Mouse (Mus musculus) myocyte (in vitro differentiated cells): ENCODE results near the gene Slc25a22. TPM values are rescaled to one million over a fixed set of nuclear protein-coding genes. Genes with fewer than 3 reads are reported as not detected.

Source experiments
- H3K27me3 ChIP-seq: one replicate; pipeline ENCODE4 v1.6.1; 2011; ENCODE audit not compliant: control insufficient read depth, insufficient read depth, insufficient read length
- H3K36me3 ChIP-seq: one replicate; pipeline ENCODE4 v1.6.1; 2011; ENCODE audit not compliant: control insufficient read depth, insufficient read depth
- H3K4me2 ChIP-seq: one replicate; pipeline ENCODE4 v1.6.1; 2011; ENCODE audit warnings: low read depth, control low read depth
- H3K4me3 ChIP-seq: one replicate; pipeline ENCODE4 v1.5.1; 2011; ENCODE audit warnings: mild to moderate bottlenecking, control low read depth, moderate library complexity
- H3K79me2 ChIP-seq: one replicate; pipeline ENCODE4 v1.6.1; 2011; ENCODE audit not compliant: control insufficient read depth, insufficient read depth
- H3ac ChIP-seq: one replicate; pipeline ENCODE4 v1.6.1; 2011; ENCODE audit not compliant: control insufficient read depth, insufficient read length
- CEBPB ChIP-seq: IDR thresholded peaks from 2 replicates; pipeline ENCODE4 v1.6.1; 2011; ENCODE audit warnings: mild to moderate bottlenecking, moderate library complexity; ENCODE audit not compliant: poor library complexity, insufficient read depth, severe bottlenecking
- E2F4 ChIP-seq: IDR thresholded peaks from one replicate; pipeline ENCODE4 v1.6.1; 2011; ENCODE audit warnings: mild to moderate bottlenecking, control low read depth, moderate library complexity; ENCODE audit not compliant: insufficient read depth
- MAX ChIP-seq: IDR thresholded peaks from one replicate; pipeline ENCODE4 v1.6.1; 2011; ENCODE audit warnings: low read depth, mild to moderate bottlenecking, control low read depth
- MYOD1 ChIP-seq, 3 experiments: IDR thresholded peaks; one replicate each; pipeline ENCODE4 v1.6.1; 2011; ENCODE audit warnings: control low read depth in 2 of 3, low read depth in 2 of 3, mild to moderate bottlenecking in 2 of 3, moderate library complexity in 1 of 3; ENCODE audit not compliant: insufficient read length in 2 of 3, control insufficient read depth in 1 of 3
- MYOG ChIP-seq, 3 experiments: IDR thresholded peaks; one replicate each; pipeline ENCODE4 v1.6.1; 2011; ENCODE audit warnings: control low read depth in 2 of 3, low read depth in 2 of 3, mild to moderate bottlenecking in 2 of 3; ENCODE audit not compliant: insufficient read length in 2 of 3, control insufficient read depth in 1 of 3, insufficient read depth in 1 of 3
- POLR2A ChIP-seq: IDR thresholded peaks from one replicate; pipeline ENCODE4 v1.6.1; 2011; ENCODE audit warnings: low read depth, mild to moderate bottlenecking, control low read depth, moderate library complexity; ENCODE audit not compliant: insufficient read length
- POLR2AphosphoS2 ChIP-seq: IDR thresholded peaks from one replicate; pipeline ENCODE4 v1.6.1; 2011; ENCODE audit warnings: low read depth, control low read depth; ENCODE audit not compliant: insufficient read length
- REST ChIP-seq: IDR thresholded peaks from one replicate; pipeline ENCODE4 v1.6.1; 2011; ENCODE audit warnings: mild to moderate bottlenecking, control low read depth, moderate library complexity; ENCODE audit not compliant: insufficient read depth, insufficient read length
- SRF ChIP-seq: IDR thresholded peaks from one replicate; pipeline ENCODE4 v1.6.1; 2011; ENCODE audit warnings: low read depth; ENCODE audit not compliant: control insufficient read depth, insufficient read length
- TCF12 ChIP-seq: IDR thresholded peaks from one replicate; pipeline ENCODE4 v1.6.1; 2011; ENCODE audit warnings: mild to moderate bottlenecking, control low read depth; ENCODE audit not compliant: poor library complexity, insufficient read depth, severe bottlenecking
- TCF3 ChIP-seq: IDR thresholded peaks from one replicate; pipeline ENCODE4 v1.6.1; 2011; ENCODE audit warnings: low read depth, control low read depth; ENCODE audit not compliant: insufficient read length
- USF1 ChIP-seq: IDR thresholded peaks from one replicate; pipeline ENCODE4 v1.6.1; 2011; ENCODE audit warnings: low read depth, mild to moderate bottlenecking, control low read depth, moderate library complexity
- polyA plus RNA-seq: library from polyadenylated mRNA; unstranded; fragments of >200 nt; fragmentation: generic; extraction: Trizol; gene quantifications from one replicate; pipeline ENCODE4 v1.2.1, GENCODE M21; 2012; ENCODE audit warnings: missing spikeins

Slc25a22 gene
- polyA plus RNA-seq, 1 experiment: 8.8 TPM

DNA sequence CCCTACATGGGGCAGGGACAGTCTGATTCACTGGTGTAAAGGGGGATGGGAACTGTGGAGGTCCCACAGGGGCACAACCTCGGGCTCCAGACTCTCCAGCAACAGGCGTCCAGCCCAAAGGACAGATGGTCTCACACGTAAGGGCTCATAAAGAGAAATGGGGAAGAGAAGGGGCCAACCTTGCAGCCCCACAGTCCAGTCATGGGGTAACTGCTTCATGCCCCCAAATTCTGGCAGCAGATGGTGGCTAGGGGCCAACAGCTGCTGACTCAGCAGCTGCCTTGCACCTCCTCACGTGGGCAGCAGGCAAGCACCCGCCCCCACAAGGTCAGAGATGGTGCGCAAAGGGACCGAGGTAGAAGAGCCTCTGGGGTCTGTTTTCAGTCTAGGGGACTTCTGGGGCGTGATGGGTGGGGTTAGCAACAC, 5.5 kb downstream of the Slc25a22 start:
- Histone ChIP-seq H3K79me2 (peaks cover 12% of the 10 kb centered on the region), H3K27me3 (no peaks in the 10 kb centered on the region), H3K36me3 (no peaks in the 10 kb centered on the region), H3K4me3 (no peak overlapping the region), H3K4me2 (no peak overlapping the region), H3ac (no peak overlapping the region)
- TF ChIP-seq MYOD1 (IDR thresholded peaks at IDR 0.05; ENCODE audit: control insufficient read depth in 1 of 3, insufficient read length in 2 of 3, low read depth in 2 of 3): peak in 1 of 3 experiments; percentile 27
- TF ChIP-seq REST: no peak
- peak in 1 of 3 experiments; percentile 22 for TF ChIP-seq MYOG (IDR thresholded peaks at IDR 0.05; ENCODE audit: control insufficient read depth in 1 of 3, insufficient read depth in 1 of 3, insufficient read length in 2 of 3, low read depth in 2 of 3)

GRCm38 (mm10) chr7:141431434-141432185, 6.1 kb downstream of the Slc25a22 start:
- no peak overlapping the region for H3ac ChIP-seq
- no peak overlapping the region for H3K4me2 ChIP-seq
- no peak overlapping the region for H3K4me3 ChIP-seq
- no peaks in the 10 kb centered on the region for H3K36me3 ChIP-seq
- H3K79me2 ChIP-seq: peaks cover 7% of the 10 kb centered on the region
- TF ChIP-seq USF1 (no peak), POLR2A (no peak), TCF12 (no peak), TCF3 (no peak), POLR2AphosphoS2 (no peak), MYOD1 (IDR thresholded peaks at IDR 0.05; ENCODE audit: control insufficient read depth in 1 of 3, insufficient read length in 2 of 3, low read depth in 2 of 3) (no peak), E2F4 (no peak), MYOG (IDR thresholded peaks at IDR 0.05; ENCODE audit: control insufficient read depth in 1 of 3, insufficient read depth in 1 of 3, insufficient read length in 2 of 3, low read depth in 2 of 3) (no peak)
- H3K27me3 ChIP-seq: no peaks in the 10 kb centered on the region

GRCm38 (mm10) chr7:141430585-141431240, 7.0 kb downstream of the Slc25a22 start:
- Histone ChIP-seq H3K79me2 (peaks cover 6% of the 10 kb centered on the region), H3K4me2 (no peak overlapping the region)

DNA sequence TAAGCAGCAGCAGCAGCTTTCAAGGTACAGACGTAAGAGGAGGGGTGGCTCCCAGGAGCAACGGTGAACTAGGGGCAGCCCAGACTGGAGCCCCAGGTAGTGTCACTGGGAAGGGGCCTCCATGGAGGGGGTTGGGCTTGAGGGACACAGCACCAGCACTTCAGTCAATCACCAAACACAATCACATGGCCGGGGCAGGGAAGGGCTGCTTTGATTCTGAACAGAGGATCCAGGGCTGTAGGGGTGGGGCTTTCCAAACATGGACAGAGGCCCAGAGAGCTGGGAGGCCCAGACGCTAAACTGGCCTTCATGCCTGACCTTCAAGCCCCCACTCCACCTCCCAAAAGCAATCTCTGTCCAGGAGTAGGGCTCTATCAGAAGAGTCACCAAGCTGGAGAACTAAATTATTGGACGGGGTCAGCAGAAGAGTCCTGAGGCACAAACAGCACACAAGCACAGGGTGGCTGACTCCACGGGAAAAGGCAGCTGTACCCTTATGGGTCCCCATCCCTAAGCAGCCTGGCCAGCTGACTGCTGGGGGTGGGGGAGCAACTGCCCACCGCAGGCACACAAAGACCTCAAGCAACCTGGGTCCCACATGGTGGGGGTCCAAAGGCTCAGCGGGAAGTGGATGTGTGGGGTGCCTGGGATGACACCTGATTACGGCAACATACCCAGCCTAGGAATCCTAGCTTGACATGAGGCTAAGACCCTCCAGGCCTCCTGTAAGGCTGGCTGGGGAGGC, 7.7 kb downstream of the Slc25a22 start:
- TF ChIP-seq POLR2AphosphoS2 (no peak), REST (no peak), CEBPB (no peak), POLR2A (no peak)
- H3K79me2 ChIP-seq: peaks cover 4% of the 10 kb centered on the region
- H3K36me3 ChIP-seq: no peaks in the 10 kb centered on the region
- H3K4me2 ChIP-seq: no peak overlapping the region
- no peak overlapping the region for H3K4me3 ChIP-seq
- no peak overlapping the region for H3ac ChIP-seq
- H3K27me3 ChIP-seq: no peaks in the 10 kb centered on the region

More at GRCm38 (mm10) chr7:141430585-141431240, 7.0 kb downstream of the Slc25a22 start:
- Histone ChIP-seq H3K36me3 (no peaks in the 10 kb centered on the region), H3K27me3 (no peaks in the 10 kb centered on the region), H3K4me3 (no peak overlapping the region), H3ac (no peak overlapping the region)
- TF ChIP-seq MAX: no peak

DNA sequence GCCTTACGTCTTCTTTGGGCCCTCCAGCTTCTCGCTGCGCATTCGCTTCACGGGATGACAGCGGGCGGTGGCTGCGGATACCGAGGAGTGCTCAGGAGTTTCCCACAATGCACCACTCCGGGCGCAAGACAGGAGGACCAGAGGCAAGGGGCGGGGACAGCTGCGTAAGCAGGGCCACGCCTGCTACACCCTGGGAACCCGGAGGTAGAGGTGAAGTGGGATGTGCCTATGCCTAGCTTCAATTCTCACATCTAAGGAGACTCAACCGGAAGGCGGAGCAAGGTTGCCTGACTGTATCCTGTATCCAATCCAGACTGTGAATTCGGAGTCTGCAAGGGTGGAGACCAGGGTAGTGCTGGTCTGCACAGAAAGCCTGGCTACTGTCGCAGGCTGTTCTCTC, 8.4 kb downstream of the Slc25a22 start, which contains the start of gene Cend1:
TSS of gene Cend1 (minus strand) at position 182 of the 400 bp plus-strand sequence.
- Histone ChIP-seq H3K79me2 (no peaks in the 10 kb centered on the region), H3K27me3 (no peaks in the 10 kb centered on the region), H3K4me3 (no peak within 1 kb of the TSS), H3K36me3 (no peaks in the 10 kb centered on the region), H3ac (no peak within 1 kb of the TSS), H3K4me2 (no peak within 1 kb of the TSS)
- no peak for TF ChIP-seq MYOD1 (IDR thresholded peaks at IDR 0.05; ENCODE audit: control insufficient read depth in 1 of 3, insufficient read length in 2 of 3, low read depth in 2 of 3)
- peak; percentile 22 for TF ChIP-seq POLR2AphosphoS2
- TF ChIP-seq SRF: no peak
- no peak for TF ChIP-seq TCF3
- TF ChIP-seq USF1: no peak
